Mouse (Mus musculus) heart, embryonic 11.5 days (tissue): ENCODE data around the gene Srebf1. TPM values are rescaled to one million over a fixed set of nuclear protein-coding genes. Genes with fewer than 3 reads are reported as not detected.

Source experiments
- microRNA-seq: library from miRNA; unstranded; fragments of <30 nt; microRNA quantifications from one replicate; pipeline ENCODE4, GENCODE M21; 2016; ENCODE audit warnings: borderline number of aligned reads
- polyA plus RNA-seq: library from polyadenylated mRNA; unstranded; fragments of >200 nt; fragmentation: Nextera tagmentation; extraction: Ambion mirVana; gene quantifications from 2 replicates; pipeline ENCODE4 v1.2.1, GENCODE M21; 2014

Srebf1 gene
- polyA plus RNA-seq, 1 experiment from 2014 or later = 39.0 TPM

Small RNA genes lying within 50 kb of the gene (microRNA-seq; reads per million reads assigned to microRNA genes)
- gene Mir6921 = 0.41 reads per million
- not detected for gene Mir6922

Other genes with a start within 250 kb of the Srebf1 start
- 14.9 and 17.6 TPM in 2 replicates for gene Pemt, start 176.1 kb downstream of the Srebf1 start, polyA plus RNA-seq
- 20.5 and 24.4 TPM in 2 replicates for gene Rai1, start 117.6 kb downstream of the Srebf1 start, polyA plus RNA-seq
- 14.7 and 16.0 TPM in 2 replicates for gene Tom1l2, start 130.3 kb upstream of the Srebf1 start, polyA plus RNA-seq
- 1.9 TPM in 2 replicates for gene Drc3, start 130.7 kb upstream of the Srebf1 start, polyA plus RNA-seq
- 19.3 and 21.2 TPM in 2 replicates for gene Gid4, start 194.6 kb upstream of the Srebf1 start, polyA plus RNA-seq
- gene Atpaf2, start 195.9 kb upstream of the Srebf1 start, polyA plus RNA-seq = 52.2 and 52.9 TPM in 2 replicates
- 78.5 and 85.9 TPM in 2 replicates for gene Drg2, start 232.0 kb upstream of the Srebf1 start, polyA plus RNA-seq
- gene Myo15, start 246.8 kb upstream of the Srebf1 start, polyA plus RNA-seq = 0.11 and 0.23 TPM in 2 replicates